ENCODE assay signal across 23 mouse cellular contexts in genomic region chr9:115686605-115687004, GRCm38 (mm10).
DNase-seq lines count a peak whose midpoint lies in the region; ATAC-seq and TF ChIP-seq lines count a peak whose summit lies in the region.
"Had no signal": no experiment of that assay in that cellular context is flagged by ENCODE, and none has a peak within 500 bp of the region (broad histone marks: within the 10 kb centered on the region; RNA-seq: fewer than 3 reads in every experiment).

No protein-coding gene starts in this region.

- no peak for ATAC-seq in activated CD4-positive, CD25-positive, alpha-beta regulatory T cell, adult 4 months
- no peak for ATAC-seq in intestine, embryonic 15.5 days
- ATAC-seq: forebrain, embryonic 16.5 days had no signal

- TF ChIP-seq CTCF in lung, adult 2 months (IDR thresholded peaks at IDR 0.05; ENCODE audit: insufficient read depth, low read length), result no peak

- H3K4me2 ChIP-seq in intestine, embryonic 15.5 days (replicated peaks), result no peak overlapping the region
- H3K4me2 ChIP-seq: embryonic facial prominence, embryonic 15.5 days; hindbrain, embryonic 13.5 days; limb, embryonic 15.5 days; midbrain, embryonic 11.5 days; neural tube, embryonic 15.5 days had no signal

- H3K4me1 ChIP-seq in lung, adult 2 months (ENCODE audit: control insufficient read depth, insufficient read depth, low read length), result peaks cover 7% of the 10 kb centered on the region; the same call in 1 of the 2 replicates
- no peaks in the 10 kb centered on the region for H3K4me1 ChIP-seq in intestine, embryonic 15.5 days (replicated peaks)
- H3K4me1 ChIP-seq: limb, embryonic 15.5 days had no signal

- no peak overlapping the region for H3K4me3 ChIP-seq in lung, adult 2 months (replicated peaks; ENCODE audit: extremely low read depth, low read depth, low read length)
- no peak overlapping the region for H3K4me3 ChIP-seq in intestine, embryonic 15.5 days (replicated peaks)
- H3K4me3 ChIP-seq: embryonic facial prominence, embryonic 15.5 days; hindbrain, embryonic 13.5 days; limb, embryonic 15.5 days; neural tube, embryonic 15.5 days had no signal

- no peak overlapping the region for H3K9ac ChIP-seq in intestine, embryonic 15.5 days
- H3K9ac ChIP-seq: embryonic facial prominence, embryonic 15.5 days; hindbrain, embryonic 13.5 days; limb, embryonic 15.5 days; neural tube, embryonic 15.5 days had no signal

- 38% methylated on average over 5 of the region's 5 CpGs for WGBS in lung, adult 2 months
- WGBS in intestine, embryonic 15.5 days, result 82% methylated on average over 5 of the region's 5 CpGs

- DNase-seq in adrenal gland, adult (ENCODE audit: inconsistent age in 2 of 2, low spot score in 1 of 2), result peak; percentile 38 to 70
- DNase-seq in adrenal gland, postnatal 4 days (ENCODE audit: low spot score in 2 of 2), result no peak
- peak; percentile 47 to 66 for DNase-seq in lung, adult 18-20 months
- no peak for DNase-seq in lung, adult 2 months
- peak; percentile 43 for DNase-seq in fibroblast of lung, adult 2 months (ENCODE audit: low read depth)
- DNase-seq in urinary bladder, postnatal 10 days (ENCODE audit: low spot score), result no peak
- DNase-seq: cerebellum, adult 11 months; cerebellum, adult 9-11 months; gastrocnemius, postnatal 25 days; heart, postnatal 36 days; kidney, adult 2 months; left cerebral cortex, postnatal 4 days; thymus, adult 18-20 months; thymus, postnatal 36 days had no signal

- H3K36me3 ChIP-seq in intestine, embryonic 15.5 days, result no peaks in the 10 kb centered on the region
- H3K36me3 ChIP-seq: embryonic facial prominence, embryonic 15.5 days; hindbrain, embryonic 13.5 days; limb, embryonic 15.5 days; neural tube, embryonic 15.5 days had no signal

- no peaks in the 10 kb centered on the region for H3K9me3 ChIP-seq in intestine, embryonic 15.5 days
- H3K9me3 ChIP-seq: embryonic facial prominence, embryonic 15.5 days; hindbrain, embryonic 13.5 days; limb, embryonic 15.5 days; neural tube, embryonic 15.5 days had no signal

- TF ChIP-seq POLR2A in lung, adult 2 months (IDR thresholded peaks at IDR 0.05; ENCODE audit: borderline replicate concordance, extremely low read depth, low read depth, low read length), result no peak

- H3K27me3 ChIP-seq in intestine, embryonic 15.5 days (replicated peaks), result no peaks in the 10 kb centered on the region
- H3K27me3 ChIP-seq: embryonic facial prominence, embryonic 15.5 days; hindbrain, embryonic 13.5 days; limb, embryonic 15.5 days; neural tube, embryonic 15.5 days had no signal

- no peak overlapping the region for H3K27ac ChIP-seq in intestine, embryonic 15.5 days
- H3K27ac ChIP-seq: embryonic facial prominence, embryonic 15.5 days; hindbrain, embryonic 13.5 days; kidney, postnatal 0 days; limb, embryonic 15.5 days; neural tube, embryonic 15.5 days had no signal

Comparison
In these comparisons a context has a peak if more than half of its experiments do, and no peak if none do; other contexts are left out.
1. DNase-seq: peak in adrenal gland, adult (2 of 2), lung, adult 18-20 months (2 of 2) and fibroblast of lung, adult 2 months (single experiment); none in adrenal gland, postnatal 4 days (0 of 2), lung, adult 2 months (single experiment) and urinary bladder, postnatal 10 days (single experiment).